Mouse (Mus musculus) liver, embryonic 15.5 days (tissue): ENCODE data around the gene Galntl6. TPM values are rescaled to one million over a fixed set of nuclear protein-coding genes. Genes with fewer than 3 reads are reported as not detected.
A peak's percentile ranks its signal among the peaks of the same experiment; 100 is the strongest.

Experiments used
- ATAC-seq: fragments of 200-750 bp; cut with Nextera tagmentation; 2 replicates; pipeline ENCODE4 v1.8.0; 2017; ENCODE audit warnings: moderate number of reproducible peaks, mild to moderate bottlenecking, moderate library complexity; ENCODE audit not compliant: insufficient read depth
- H3K27ac ChIP-seq: fragments of 300-500 bp; sonication (generic); replicated peaks from 2 replicates; pipeline ENCODE4 v1.5.1; 2015; ENCODE audit warnings: mild to moderate bottlenecking, inconsistent platforms
- H3K27me3 ChIP-seq: fragments of 300-500 bp; sonication (generic); 2 replicates; pipeline ENCODE4 v1.6.1; 2015; ENCODE audit warnings: mild to moderate bottlenecking, inconsistent platforms
- H3K36me3 ChIP-seq: fragments of 300-500 bp; sonication (generic); replicated peaks from 2 replicates; pipeline ENCODE4 v1.6.1; 2015; ENCODE audit warnings: moderate library complexity, mild to moderate bottlenecking, inconsistent platforms
- H3K4me1 ChIP-seq: fragments of 300-500 bp; sonication (generic); replicated peaks from 2 replicates; pipeline ENCODE4 v1.6.1; 2015; ENCODE audit warnings: inconsistent platforms
- H3K4me2 ChIP-seq: fragments of 300-500 bp; sonication (generic); 2 replicates; pipeline ENCODE4 v1.6.1; 2015; ENCODE audit warnings: moderate library complexity, mild to moderate bottlenecking, inconsistent platforms
- H3K4me3 ChIP-seq: fragments of 300-500 bp; sonication (generic); replicated peaks from 2 replicates; pipeline ENCODE4 v1.5.1; 2015; ENCODE audit warnings: mild to moderate bottlenecking, inconsistent platforms
- H3K9ac ChIP-seq: fragments of 300-500 bp; sonication (generic); 2 replicates; pipeline ENCODE4 v1.6.1; 2015; ENCODE audit warnings: moderate library complexity, mild to moderate bottlenecking, inconsistent platforms
- H3K9me3 ChIP-seq: fragments of 300-500 bp; sonication (generic); replicated peaks from 2 replicates; pipeline ENCODE4 v1.6.1; 2016; ENCODE audit warnings: inconsistent platforms
- WGBS: fragments of 180-500 bp; shearing (Covaris S2); methylation state at CpG from one replicate; pipeline ENCODE4 v1.1.7; 2015; ENCODE audit warnings: mixed read lengths; ENCODE audit not compliant: insufficient replicate concordance; 5-methylcytosine and 5-hydroxymethylcytosine counted together
- polyA plus RNA-seq: library from polyadenylated mRNA; unstranded; fragments of >200 nt; fragmentation: Nextera tagmentation; extraction: Ambion mirVana; gene quantifications from 2 replicates; pipeline ENCODE4 v1.2.1, GENCODE M21; 2015

The Galntl6 gene
- not detected in 2 replicates for polyA plus RNA-seq

DNA sequence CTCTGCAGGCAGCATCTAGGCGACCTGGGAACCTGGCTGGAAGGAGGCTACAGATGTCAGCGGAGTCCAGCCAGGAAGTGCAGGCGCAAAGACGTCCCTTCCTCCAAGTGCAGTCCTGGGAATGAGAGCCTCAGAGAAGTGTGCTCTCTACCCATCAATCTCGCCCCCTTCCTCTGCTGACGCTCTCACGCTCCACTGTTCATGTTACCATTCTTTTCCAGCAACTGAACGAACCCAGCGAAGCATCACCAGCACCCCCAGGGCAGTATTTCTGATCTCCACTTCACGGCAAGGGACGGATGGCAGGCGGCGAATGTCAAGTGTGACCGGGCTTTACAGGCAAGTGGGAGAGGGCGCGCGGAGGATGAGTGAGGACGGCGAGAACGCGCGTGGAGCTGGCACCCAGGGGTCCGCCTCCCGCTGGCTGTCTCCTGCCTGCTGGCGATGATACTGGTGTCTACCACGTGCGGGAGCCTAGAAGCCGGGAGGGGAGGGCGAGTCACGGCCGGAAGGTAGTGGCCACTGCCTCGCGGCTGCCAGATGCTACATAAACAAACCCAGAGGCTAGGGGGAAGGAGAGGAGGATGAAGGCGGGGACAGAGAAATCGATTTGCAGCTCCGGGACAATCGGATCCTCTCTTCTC, at the start of gene Galntl6:
TSS of gene Galntl6 (minus strand) at position 445 of the 644 bp plus-strand sequence.
- H3K4me1 ChIP-seq = no peaks in the 10 kb centered on the region
- no peak within 1 kb of the TSS for H3K27ac ChIP-seq
- peak within 1 kb of the TSS; percentile 56 for H3K4me2 ChIP-seq
- ATAC-seq = no peak
- H3K9ac ChIP-seq = no peak within 1 kb of the TSS
- peak within 1 kb of the TSS; percentile 29 for H3K4me3 ChIP-seq
- H3K9me3 ChIP-seq = no peaks in the 10 kb centered on the region
- under 1% methylated on average over 37 of the region's 37 CpGs for WGBS
- no peaks in the 10 kb centered on the region for H3K36me3 ChIP-seq
- H3K27me3 ChIP-seq = peaks cover 28% of the 10 kb centered on the region

DNA sequence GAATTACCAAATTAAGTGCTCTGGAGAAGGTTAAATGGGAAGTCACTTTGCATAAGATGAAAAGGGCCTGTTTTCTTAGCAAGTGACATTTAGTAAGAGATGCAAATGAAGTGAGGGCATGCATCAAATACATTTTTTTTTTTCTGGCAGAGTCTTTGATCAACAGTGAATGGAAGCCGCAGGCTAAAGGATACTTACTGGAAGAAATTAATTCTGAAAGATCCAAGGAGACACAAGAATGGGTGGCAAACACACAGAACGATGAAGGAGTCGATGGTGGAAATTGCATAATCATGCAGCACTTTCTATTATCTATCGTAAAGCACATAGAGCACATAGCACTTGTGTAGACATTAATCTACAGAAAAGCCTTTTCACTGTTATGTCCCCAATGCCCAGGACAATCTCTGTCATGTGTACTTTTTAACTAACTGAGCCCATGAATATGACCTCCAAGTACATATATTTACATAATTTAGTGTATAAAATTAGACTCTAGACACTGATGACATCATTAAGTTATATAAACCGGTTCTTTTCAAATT, 44.8 kb upstream of the Galntl6 start:
- 65% methylated on average over 5 of the region's 5 CpGs for WGBS
- no peaks in the 10 kb centered on the region for H3K9me3 ChIP-seq
- no peak overlapping the region for H3K4me2 ChIP-seq
- H3K36me3 ChIP-seq = no peaks in the 10 kb centered on the region
- H3K27me3 ChIP-seq = no peaks in the 10 kb centered on the region
- ATAC-seq = no peak
- H3K4me1 ChIP-seq = no peaks in the 10 kb centered on the region
- no peak overlapping the region for H3K9ac ChIP-seq
- H3K4me3 ChIP-seq = no peak overlapping the region
- H3K27ac ChIP-seq = no peak overlapping the region

DNA sequence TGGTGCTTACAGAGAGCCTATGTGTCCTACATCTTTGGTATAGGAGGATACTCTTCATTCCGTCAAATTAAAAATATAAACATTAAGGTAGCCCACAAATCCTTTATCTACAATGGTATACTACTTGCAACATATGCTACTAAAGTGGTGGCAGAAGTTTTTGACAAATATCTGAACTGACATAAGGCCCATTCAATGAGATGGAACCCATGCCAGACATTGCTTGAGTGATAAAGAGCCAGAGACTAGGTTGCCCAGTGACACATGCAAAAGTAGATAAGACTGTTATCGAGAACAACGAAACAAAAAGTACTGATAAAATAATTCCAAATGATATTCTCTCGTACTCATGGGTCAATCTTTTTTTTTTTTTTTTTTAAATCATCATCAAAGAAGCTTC, 31.3 kb upstream of the Galntl6 start:
- H3K4me1 ChIP-seq = no peaks in the 10 kb centered on the region
- no peaks in the 10 kb centered on the region for H3K36me3 ChIP-seq
- H3K4me3 ChIP-seq = no peak overlapping the region
- no peaks in the 10 kb centered on the region for H3K9me3 ChIP-seq
- no peak overlapping the region for H3K4me2 ChIP-seq
- H3K27ac ChIP-seq = no peak overlapping the region
- no peak overlapping the region for H3K9ac ChIP-seq
- 60% methylated on average over 4 of the region's 4 CpGs for WGBS
- ATAC-seq = no peak
- no peaks in the 10 kb centered on the region for H3K27me3 ChIP-seq

DNA sequence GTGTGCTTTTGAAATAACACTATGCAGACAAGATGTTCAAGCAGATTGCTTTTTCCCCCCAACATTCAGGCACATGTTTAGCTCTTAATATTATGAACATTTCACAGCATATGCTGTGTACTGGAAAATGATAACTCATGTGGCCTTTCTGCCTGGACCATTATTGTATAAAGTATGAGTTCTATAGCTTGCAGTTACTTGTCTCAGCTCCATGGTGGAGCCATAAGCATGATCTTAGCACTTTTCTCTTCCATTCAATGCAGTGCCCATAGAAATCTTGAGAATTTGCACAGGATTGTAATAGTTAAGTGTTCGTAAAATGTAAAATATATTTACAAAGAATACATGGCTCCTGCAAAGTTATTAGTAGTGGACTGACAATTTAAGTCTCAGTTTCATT, 18.6 kb upstream of the Galntl6 start:
- WGBS = 65% methylated on average over 1 of the region's 1 CpGs
- no peaks in the 10 kb centered on the region for H3K36me3 ChIP-seq
- H3K27me3 ChIP-seq = no peaks in the 10 kb centered on the region
- no peak overlapping the region for H3K27ac ChIP-seq
- H3K4me2 ChIP-seq = no peak overlapping the region
- no peak for ATAC-seq
- H3K9ac ChIP-seq = no peak overlapping the region
- no peaks in the 10 kb centered on the region for H3K4me1 ChIP-seq
- H3K9me3 ChIP-seq = no peaks in the 10 kb centered on the region
- H3K4me3 ChIP-seq = no peak overlapping the region

DNA sequence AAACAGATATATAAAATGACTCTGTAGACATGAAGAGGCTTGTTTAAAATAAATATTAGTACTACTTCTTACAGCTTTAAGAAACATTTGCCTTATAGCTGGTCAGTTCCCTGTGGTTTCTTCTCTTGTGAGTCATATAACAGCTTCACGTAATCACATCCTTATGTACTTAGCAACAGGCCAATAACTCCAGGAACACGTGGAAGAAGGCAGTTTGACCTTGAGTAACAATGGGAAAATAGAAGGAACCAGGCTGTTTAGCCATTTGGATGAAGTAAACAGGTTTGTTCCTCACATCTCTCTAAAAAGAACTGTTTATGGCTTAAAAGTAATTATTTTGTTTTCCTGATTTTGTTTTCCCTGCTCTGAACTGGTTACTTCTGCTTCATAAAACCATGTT, 2.7 kb upstream of the Galntl6 start:
- no peaks in the 10 kb centered on the region for H3K9me3 ChIP-seq
- H3K9ac ChIP-seq = no peak overlapping the region
- WGBS = 41% methylated on average over 2 of the region's 2 CpGs
- no peaks in the 10 kb centered on the region for H3K36me3 ChIP-seq
- ATAC-seq = no peak
- H3K27ac ChIP-seq = no peak overlapping the region
- H3K4me1 ChIP-seq = no peaks in the 10 kb centered on the region
- H3K4me3 ChIP-seq = no peak overlapping the region
- no peak overlapping the region for H3K4me2 ChIP-seq
- peaks cover 28% of the 10 kb centered on the region for H3K27me3 ChIP-seq

DNA sequence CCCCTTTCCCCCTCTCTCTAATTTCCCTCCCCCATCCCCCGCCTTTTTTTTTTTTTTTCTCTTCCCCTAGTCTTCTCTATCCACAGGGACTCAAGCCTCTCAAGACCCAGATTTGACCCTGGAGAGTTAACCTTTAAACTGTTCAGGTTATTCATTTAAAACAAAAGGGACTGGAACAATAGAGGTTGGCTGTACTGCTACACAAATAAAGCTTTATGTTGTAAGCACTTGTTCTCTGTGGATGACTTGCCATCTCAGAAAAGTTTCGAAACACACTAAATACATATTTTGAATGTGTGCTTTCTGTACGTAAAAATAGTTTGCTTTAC, 1.2 kb upstream of the Galntl6 start:
- Histone ChIP-seq H3K27me3 (peaks cover 28% of the 10 kb centered on the region), H3K4me2 (no peak overlapping the region), H3K9ac (no peak overlapping the region), H3K9me3 (no peaks in the 10 kb centered on the region), H3K4me1 (no peaks in the 10 kb centered on the region), H3K27ac (no peak overlapping the region), H3K4me3 (no peak overlapping the region), H3K36me3 (no peaks in the 10 kb centered on the region)
- no peak for ATAC-seq
- WGBS = 51% methylated on average over 2 of the region's 3 CpGs

DNA sequence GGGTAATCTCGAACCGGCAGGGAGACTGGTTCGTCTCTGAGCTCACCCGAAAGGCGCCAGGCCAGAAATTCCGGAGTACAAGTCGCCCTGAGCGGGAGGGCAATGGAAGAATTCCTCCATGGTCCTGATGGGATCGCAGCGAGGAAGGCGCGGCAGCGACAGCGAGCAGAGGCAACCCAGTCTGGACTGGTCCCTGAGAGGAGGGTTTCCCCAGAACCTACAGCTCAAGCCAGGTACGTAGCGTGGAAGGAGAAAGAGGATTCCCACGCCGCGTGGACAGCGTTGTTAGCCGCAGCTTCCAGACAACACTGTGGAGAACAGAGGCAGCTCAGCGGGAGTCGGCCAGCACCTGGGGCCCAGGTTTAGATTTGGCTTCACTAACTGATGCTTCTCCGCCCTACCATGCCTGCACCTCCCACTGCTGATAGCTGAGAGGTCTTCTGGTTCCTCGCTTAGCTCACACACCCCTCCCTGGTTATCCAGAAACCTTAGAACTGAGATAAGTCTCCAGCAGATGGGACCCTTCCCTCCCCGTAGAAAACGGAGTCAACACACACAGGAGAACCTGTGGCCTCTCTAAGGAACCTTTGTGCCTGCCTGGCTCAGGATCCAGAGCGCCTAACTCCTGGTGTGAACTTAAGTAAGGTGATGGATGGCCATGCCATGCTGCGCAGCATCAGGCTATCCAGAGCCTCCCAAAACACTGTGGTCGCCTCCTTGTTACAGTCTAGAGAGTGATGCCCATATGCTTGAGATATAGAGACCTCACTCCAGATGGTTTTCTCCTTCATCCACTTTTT, 600 bp upstream of the Galntl6 start:
- ATAC-seq = no peak
- no peaks in the 10 kb centered on the region for H3K9me3 ChIP-seq
- H3K4me2 ChIP-seq = peak overlapping the region; percentile 56
- H3K27me3 ChIP-seq = peaks cover 28% of the 10 kb centered on the region
- H3K4me1 ChIP-seq = no peaks in the 10 kb centered on the region
- WGBS = 3% methylated on average over 30 of the region's 30 CpGs
- H3K36me3 ChIP-seq = no peaks in the 10 kb centered on the region
- H3K27ac ChIP-seq = no peak overlapping the region
- H3K9ac ChIP-seq = no peak overlapping the region
- H3K4me3 ChIP-seq = peak overlapping the region; percentile 29

DNA sequence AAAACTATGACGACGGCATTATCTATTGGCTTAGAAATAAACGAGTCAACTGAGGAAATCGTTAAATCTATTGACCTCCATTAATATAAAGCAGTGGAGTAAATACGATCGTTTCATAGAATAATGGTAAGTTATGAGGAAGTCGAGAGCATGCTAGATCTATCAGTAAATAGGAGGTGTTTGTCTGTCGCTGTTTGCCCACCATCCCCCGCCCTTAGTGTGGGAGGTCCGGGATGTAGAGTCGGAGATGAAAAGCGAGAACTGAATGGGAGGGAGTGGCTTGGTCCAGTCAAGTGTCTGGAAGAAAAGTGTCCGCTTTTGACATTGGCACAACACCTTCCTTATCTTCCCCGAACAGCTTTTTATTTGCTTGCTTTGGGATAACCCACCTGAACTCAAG, 763 bp downstream of the Galntl6 start, which contains the start of gene BC030500:
TSS of gene BC030500 (plus strand) at position 79 of the 400 bp plus-strand sequence.
- Histone ChIP-seq H3K9ac (no peak within 1 kb of the TSS), H3K27ac (no peak within 1 kb of the TSS), H3K36me3 (no peaks in the 10 kb centered on the region), H3K4me1 (no peaks in the 10 kb centered on the region), H3K9me3 (no peaks in the 10 kb centered on the region), H3K4me3 (peak within 1 kb of the TSS; percentile 29), H3K4me2 (peak within 1 kb of the TSS; percentile 56), H3K27me3 (peaks cover 28% of the 10 kb centered on the region)
- WGBS = 9% methylated on average over 14 of the region's 14 CpGs
- no peak for ATAC-seq

DNA sequence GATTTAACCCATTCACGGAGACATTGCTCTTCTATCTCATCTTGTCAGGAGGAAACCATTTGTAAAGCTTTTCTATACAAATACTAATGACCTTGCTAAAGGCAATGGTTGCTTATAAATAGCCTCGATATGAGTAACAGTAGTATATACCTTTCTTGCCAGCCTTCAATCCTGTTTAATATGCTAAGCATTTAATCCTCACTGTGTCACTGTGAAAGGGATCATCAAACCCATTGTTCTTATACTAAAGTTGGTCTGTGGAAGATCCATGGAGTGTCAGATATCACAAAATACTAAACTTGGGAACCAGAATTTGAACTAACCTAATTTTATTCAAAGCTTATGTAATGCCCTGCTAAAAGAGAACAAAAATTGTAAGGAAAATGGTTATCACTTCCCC, 8.0 kb downstream of the Galntl6 start:
- Histone ChIP-seq H3K4me1 (no peaks in the 10 kb centered on the region), H3K9ac (no peak overlapping the region), H3K27me3 (no peaks in the 10 kb centered on the region), H3K36me3 (no peaks in the 10 kb centered on the region), H3K4me2 (no peak overlapping the region), H3K27ac (no peak overlapping the region), H3K9me3 (no peaks in the 10 kb centered on the region), H3K4me3 (no peak overlapping the region)
- WGBS = 32% methylated on average over 2 of the region's 2 CpGs
- no peak for ATAC-seq

DNA sequence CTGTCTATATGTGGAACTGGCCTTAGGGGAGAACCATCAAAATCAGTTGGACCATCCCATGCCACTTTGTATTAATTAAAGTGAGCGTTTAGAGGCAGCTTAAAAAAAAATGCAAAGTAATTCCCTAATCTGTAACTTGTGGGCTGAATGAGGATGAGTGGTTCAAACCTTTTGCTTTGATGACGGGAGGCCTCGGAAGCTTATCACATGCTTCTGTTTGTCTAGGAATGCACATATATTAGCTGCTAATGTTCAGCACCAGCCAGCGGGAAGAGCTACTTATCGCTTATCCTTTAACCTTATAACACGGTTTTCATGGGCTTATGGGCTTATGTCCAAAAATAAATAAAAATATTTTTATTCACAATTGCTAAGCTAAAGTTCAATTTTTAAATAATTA, 16.5 kb downstream of the Galntl6 start:
- no peak overlapping the region for H3K4me3 ChIP-seq
- H3K4me1 ChIP-seq = no peaks in the 10 kb centered on the region
- ATAC-seq = no peak
- no peak overlapping the region for H3K27ac ChIP-seq
- 66% methylated on average over 6 of the region's 6 CpGs for WGBS
- H3K4me2 ChIP-seq = no peak overlapping the region
- H3K9ac ChIP-seq = no peak overlapping the region
- H3K27me3 ChIP-seq = no peaks in the 10 kb centered on the region
- no peaks in the 10 kb centered on the region for H3K36me3 ChIP-seq
- no peaks in the 10 kb centered on the region for H3K9me3 ChIP-seq

DNA sequence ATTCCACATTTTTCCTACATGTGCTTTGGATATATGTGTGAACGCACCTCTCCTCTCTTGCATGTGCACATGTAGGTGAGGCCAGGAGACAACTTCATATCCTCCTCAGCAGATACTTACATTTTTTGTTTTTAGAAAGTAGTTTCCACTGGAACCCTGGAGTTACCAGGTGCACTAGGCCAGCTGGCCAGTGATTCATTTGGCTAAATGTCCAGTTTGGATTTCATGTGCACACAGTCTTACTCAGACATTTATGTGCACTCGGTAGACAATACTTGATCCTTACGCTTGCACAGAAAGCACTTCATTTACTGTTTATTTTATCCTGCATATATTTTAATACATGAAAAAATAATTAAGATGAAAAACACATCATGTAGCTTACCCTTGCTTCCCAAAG, 21.8 kb downstream of the Galntl6 start:
- Histone ChIP-seq H3K9ac (no peak overlapping the region), H3K27me3 (no peaks in the 10 kb centered on the region), H3K9me3 (no peaks in the 10 kb centered on the region), H3K27ac (no peak overlapping the region), H3K36me3 (no peaks in the 10 kb centered on the region), H3K4me3 (no peak overlapping the region), H3K4me1 (no peaks in the 10 kb centered on the region), H3K4me2 (no peak overlapping the region)
- ATAC-seq = no peak
- 78% methylated on average over 3 of the region's 3 CpGs for WGBS
